Mouse (Mus musculus): ENCODE measurements around the gene Nmu. TPM values are rescaled to one million over a fixed set of nuclear protein-coding genes. Genes with fewer than 3 reads are reported as not detected.

Nmu gene
- polyA plus RNA-seq, 1 experiment = not detected

DNA sequence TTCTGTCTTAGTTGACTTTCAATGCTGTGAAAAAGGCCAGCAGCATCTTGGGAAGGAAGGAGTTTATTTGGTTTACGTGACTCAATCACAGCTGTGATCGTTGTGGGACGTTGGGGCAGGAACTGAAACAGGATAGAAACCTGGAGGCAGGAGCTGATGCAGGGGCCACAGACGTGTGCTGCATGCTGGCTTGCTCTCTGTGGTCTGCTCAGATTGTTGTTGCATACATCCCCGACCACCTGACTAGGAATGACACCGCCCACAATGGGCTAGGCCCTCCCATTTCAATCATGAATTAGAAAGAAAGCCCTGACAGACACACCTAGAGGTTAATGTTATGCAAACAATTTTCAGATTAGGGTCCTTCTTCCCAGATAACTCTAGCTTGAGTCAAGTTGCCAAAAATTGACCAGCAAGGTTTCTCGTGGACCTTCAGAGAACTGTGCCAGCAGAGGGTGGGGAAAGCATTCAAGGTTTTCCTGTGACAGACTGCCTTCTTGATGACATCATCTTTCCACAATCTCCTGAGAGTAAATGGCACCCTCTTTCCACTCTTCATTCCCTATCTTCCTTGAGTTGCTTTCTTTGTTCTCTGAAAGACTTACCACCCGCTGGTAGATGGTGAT, 5.7 kb upstream of the Nmu start:
- Histone ChIP-seq H3K4me1 (ENCODE audit: control insufficient read depth, insufficient read depth, low read length) (no peaks in the 10 kb centered on the region), H3K4me3 (replicated peaks; ENCODE audit: control insufficient read depth, low read depth, low read length) (no peak overlapping the region), H3K27ac (ENCODE audit: control insufficient read depth, insufficient read depth, low read depth, low read length, poor library complexity) (no peak overlapping the region)
- WGBS = 53% methylated on average over 8 of the region's 8 CpGs
- TF ChIP-seq CTCF (IDR thresholded peaks at IDR 0.05; ENCODE audit: control insufficient read depth, insufficient read depth, low read length) (no peak), POLR2A (IDR thresholded peaks at IDR 0.05; ENCODE audit: borderline replicate concordance, control insufficient read depth, low read depth, low read length) (no peak)

- WGBS = 55% methylated on average over 5 of the region's 5 CpGs
- Histone ChIP-seq H3K27ac (ENCODE audit: control insufficient read depth, insufficient read depth, low read depth, low read length, poor library complexity) (no peak overlapping the region), H3K4me1 (ENCODE audit: control insufficient read depth, insufficient read depth, low read length) (no peaks in the 10 kb centered on the region), H3K4me3 (replicated peaks; ENCODE audit: control insufficient read depth, low read depth, low read length) (no peak overlapping the region)
- TF ChIP-seq POLR2A (IDR thresholded peaks at IDR 0.05; ENCODE audit: borderline replicate concordance, control insufficient read depth, low read depth, low read length) (no peak), CTCF (IDR thresholded peaks at IDR 0.05; ENCODE audit: control insufficient read depth, insufficient read depth, low read length) (no peak)
These were observed 1.8 kb upstream of the Nmu start for GRCm38 (mm10) chr5:76365406-76365805.

DNA sequence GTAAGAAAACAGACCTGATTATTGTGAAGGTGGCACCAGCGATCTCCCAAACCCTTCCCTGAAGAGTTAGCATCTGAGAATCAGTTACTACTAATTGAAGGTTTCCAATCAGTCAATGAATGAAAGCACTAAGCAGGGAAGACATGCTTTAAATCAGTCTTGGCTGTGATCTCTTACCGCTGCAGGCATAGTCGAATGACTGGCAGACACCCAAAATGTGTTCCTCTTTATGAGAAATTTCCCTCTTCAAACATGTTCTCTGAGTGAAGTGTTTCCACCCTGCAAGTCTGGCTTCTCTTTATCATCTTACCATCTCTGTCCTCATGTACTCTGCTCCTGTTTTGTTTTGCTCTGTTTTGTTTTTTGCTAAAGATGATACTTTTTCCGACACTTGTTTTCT, 2.8 kb downstream of the Nmu start:
- Histone ChIP-seq H3K4me1 (ENCODE audit: control insufficient read depth, insufficient read depth, low read length) (no peaks in the 10 kb centered on the region), H3K4me3 (replicated peaks; ENCODE audit: control insufficient read depth, low read depth, low read length) (no peak overlapping the region), H3K27ac (ENCODE audit: control insufficient read depth, insufficient read depth, low read depth, low read length, poor library complexity) (no peak overlapping the region)
- TF ChIP-seq CTCF (IDR thresholded peaks at IDR 0.05; ENCODE audit: control insufficient read depth, insufficient read depth, low read length) (no peak), POLR2A (IDR thresholded peaks at IDR 0.05; ENCODE audit: borderline replicate concordance, control insufficient read depth, low read depth, low read length) (no peak)
- 41% methylated on average over 4 of the region's 4 CpGs for WGBS

- Histone ChIP-seq H3K27ac (ENCODE audit: control insufficient read depth, insufficient read depth, low read depth, low read length, poor library complexity) (no peak overlapping the region), H3K4me3 (replicated peaks; ENCODE audit: control insufficient read depth, low read depth, low read length) (no peak overlapping the region), H3K4me1 (ENCODE audit: control insufficient read depth, insufficient read depth, low read length) (no peaks in the 10 kb centered on the region)
- 74% methylated on average over 1 of the region's 1 CpGs for WGBS
- TF ChIP-seq POLR2A (IDR thresholded peaks at IDR 0.05; ENCODE audit: borderline replicate concordance, control insufficient read depth, low read depth, low read length) (no peak), CTCF (IDR thresholded peaks at IDR 0.05; ENCODE audit: control insufficient read depth, insufficient read depth, low read length) (no peak)
These were observed 3.5 kb downstream of the Nmu start for GRCm38 (mm10) chr5:76360057-76360456.

- WGBS = 64% methylated on average over 7 of the region's 7 CpGs
- TF ChIP-seq CTCF (IDR thresholded peaks at IDR 0.05; ENCODE audit: control insufficient read depth, insufficient read depth, low read length) = no peak
- no peak for TF ChIP-seq POLR2A (IDR thresholded peaks at IDR 0.05; ENCODE audit: borderline replicate concordance, control insufficient read depth, low read depth, low read length)
These were observed 11.5 kb downstream of the Nmu start for GRCm38 (mm10) chr5:76351953-76352611.

DNA sequence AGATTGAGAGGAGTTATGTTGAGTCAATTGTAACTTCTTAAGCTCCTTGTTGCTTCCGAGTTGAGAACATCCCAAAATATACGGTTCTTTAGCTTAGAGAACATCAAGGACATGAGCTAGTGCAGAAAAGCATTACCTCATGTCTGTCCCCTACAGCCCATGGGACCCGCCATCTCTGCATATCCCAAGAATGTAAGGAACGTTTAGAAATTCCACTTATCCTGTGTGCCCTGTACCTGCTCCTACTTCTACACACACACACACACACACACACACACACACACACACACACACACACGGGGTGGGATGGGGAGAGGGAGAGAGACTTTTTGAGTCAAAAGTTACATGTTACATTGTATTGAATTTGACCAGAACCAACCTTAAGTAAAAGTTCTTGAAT, 12.1 kb downstream of the Nmu start:
- H3K4me3 ChIP-seq (replicated peaks; ENCODE audit: control insufficient read depth, low read depth, low read length) = no peak overlapping the region
- no peak overlapping the region for H3K27ac ChIP-seq (ENCODE audit: control insufficient read depth, insufficient read depth, low read depth, low read length, poor library complexity)
- TF ChIP-seq POLR2A (IDR thresholded peaks at IDR 0.05; ENCODE audit: borderline replicate concordance, control insufficient read depth, low read depth, low read length) = no peak
- no peak for TF ChIP-seq CTCF (IDR thresholded peaks at IDR 0.05; ENCODE audit: control insufficient read depth, insufficient read depth, low read length)
- 80% methylated on average over 5 of the region's 5 CpGs for WGBS
- H3K4me1 ChIP-seq (ENCODE audit: control insufficient read depth, insufficient read depth, low read length) = no peaks in the 10 kb centered on the region

More at GRCm38 (mm10) chr5:76351953-76352611, 11.5 kb downstream of the Nmu start:
- Histone ChIP-seq H3K27ac (ENCODE audit: control insufficient read depth, insufficient read depth, low read depth, low read length, poor library complexity) (no peak overlapping the region), H3K4me3 (replicated peaks; ENCODE audit: control insufficient read depth, low read depth, low read length) (no peak overlapping the region), H3K4me1 (ENCODE audit: control insufficient read depth, insufficient read depth, low read length) (no peaks in the 10 kb centered on the region)

- Histone ChIP-seq H3K4me3 (replicated peaks; ENCODE audit: control insufficient read depth, low read depth, low read length) (no peak overlapping the region), H3K27ac (ENCODE audit: control insufficient read depth, insufficient read depth, low read depth, low read length, poor library complexity) (no peak overlapping the region), H3K4me1 (ENCODE audit: control insufficient read depth, insufficient read depth, low read length) (no peaks in the 10 kb centered on the region)
- no peak for TF ChIP-seq POLR2A (IDR thresholded peaks at IDR 0.05; ENCODE audit: borderline replicate concordance, control insufficient read depth, low read depth, low read length)
- TF ChIP-seq CTCF (IDR thresholded peaks at IDR 0.05; ENCODE audit: control insufficient read depth, insufficient read depth, low read length) = no peak
- 65% methylated on average over 2 of the region's 2 CpGs for WGBS
These were observed 17.5 kb downstream of the Nmu start for GRCm38 (mm10) chr5:76346137-76346536.

DNA sequence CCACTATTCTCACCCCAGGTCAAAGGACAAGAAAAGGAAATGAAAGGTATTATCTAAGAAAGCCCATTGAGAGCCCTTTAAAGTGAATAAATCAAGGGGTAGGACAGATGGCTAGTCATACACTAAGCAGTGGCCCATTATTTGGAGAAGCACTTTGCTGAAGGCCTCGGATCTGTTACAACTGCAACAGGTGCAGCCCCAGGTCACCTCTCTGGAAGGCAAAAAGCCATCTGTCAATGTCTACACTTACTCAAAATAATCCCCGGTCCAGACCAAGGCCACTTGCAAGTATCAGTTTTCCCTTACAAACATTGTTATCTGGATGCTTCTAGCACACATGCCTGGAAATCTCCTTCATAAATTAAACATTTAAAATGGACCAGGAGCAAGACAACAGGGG, 22.7 kb downstream of the Nmu start:
- no peak for TF ChIP-seq POLR2A (IDR thresholded peaks at IDR 0.05; ENCODE audit: borderline replicate concordance, control insufficient read depth, low read depth, low read length)
- no peaks in the 10 kb centered on the region for H3K4me1 ChIP-seq (ENCODE audit: control insufficient read depth, insufficient read depth, low read length)
- H3K4me3 ChIP-seq (replicated peaks; ENCODE audit: control insufficient read depth, low read depth, low read length) = no peak overlapping the region
- no peak overlapping the region for H3K27ac ChIP-seq (ENCODE audit: control insufficient read depth, insufficient read depth, low read depth, low read length, poor library complexity)
- 80% methylated on average over 2 of the region's 2 CpGs for WGBS
